Mouse (Mus musculus) testis, adult 2 months (tissue): ENCODE measurements around the gene Crot. TPM values are rescaled to one million over a fixed set of nuclear protein-coding genes. Genes with fewer than 3 reads are reported as not detected.

ENCODE experiments used
- H3K27ac ChIP-seq: fragments of 200-500 bp; 2 replicates; pipeline ENCODE4 v1.5.1; 2012; ENCODE audit warnings: low read depth, low read length; ENCODE audit not compliant: control insufficient read depth, insufficient read depth
- H3K27me3 ChIP-seq: fragments of 200-500 bp; 2 replicates; pipeline ENCODE4 v1.6.1; 2012; ENCODE audit warnings: mild to moderate bottlenecking, low read length, moderate library complexity; ENCODE audit not compliant: control insufficient read depth, insufficient read depth
- H3K36me3 ChIP-seq: fragments of 200-500 bp; 2 replicates; pipeline ENCODE4 v1.6.1; 2012; ENCODE audit warnings: mild to moderate bottlenecking, low read length; ENCODE audit not compliant: control insufficient read depth, insufficient read depth
- H3K4me1 ChIP-seq: fragments of 200-500 bp; 2 replicates; pipeline ENCODE4 v1.6.1; 2012; ENCODE audit warnings: low read length; ENCODE audit not compliant: control insufficient read depth, insufficient read depth
- H3K4me3 ChIP-seq: fragments of 200-500 bp; 2 replicates; pipeline ENCODE4 v1.5.1; 2012; ENCODE audit warnings: low read depth, mild to moderate bottlenecking, low read length, moderate library complexity, mixed read lengths; ENCODE audit not compliant: control insufficient read depth
- CTCF ChIP-seq: fragments of 200-500 bp; IDR thresholded peaks from 2 replicates; pipeline ENCODE4 v1.5.1; 2012; ENCODE audit warnings: low read depth, mild to moderate bottlenecking, inconsistent platforms, low read length, moderate library complexity; ENCODE audit not compliant: control insufficient read depth, insufficient read depth, insufficient replicate concordance
- POLR2A ChIP-seq: fragments of 200-500 bp; IDR thresholded peaks from 2 replicates; pipeline ENCODE4 v1.6.1; 2012; ENCODE audit warnings: low read depth, mild to moderate bottlenecking, inconsistent platforms, low read length, moderate library complexity; ENCODE audit not compliant: control insufficient read depth
- polyA plus RNA-seq: library from polyadenylated mRNA; depleted of rRNA; stranded (reverse); fragments of >200 nt; gene quantifications from 2 replicates; pipeline ENCODE4 v1.2.3, GENCODE M21; 2012

The Crot gene
- polyA plus RNA-seq, 1 experiment = 3.8 TPM

DNA sequence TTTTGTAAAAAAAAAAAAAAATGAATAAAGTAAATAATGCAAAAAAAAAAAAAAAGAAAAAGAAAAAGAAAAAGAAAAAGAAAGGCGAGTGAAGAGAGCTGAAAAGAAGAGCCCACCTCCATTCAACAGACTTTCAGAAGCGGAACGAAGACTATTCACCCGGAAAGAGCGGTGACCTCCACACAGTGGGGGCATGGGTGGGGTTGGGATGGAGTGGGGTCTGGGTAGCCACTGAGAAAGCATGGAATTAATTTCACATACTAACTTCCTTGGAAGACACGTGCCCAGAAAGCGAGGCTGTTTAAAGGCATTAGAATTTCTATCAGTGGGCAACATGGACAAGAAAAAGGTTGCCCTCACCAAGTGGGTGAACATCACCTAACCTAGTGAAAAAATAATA is 24.8 kb downstream of the Crot start:
- TF ChIP-seq POLR2A (no peak), CTCF (no peak)
- H3K36me3 ChIP-seq = peaks cover 2% of the 10 kb centered on the region; the same call in 1 of the 2 replicates
- no peak overlapping the region for H3K27ac ChIP-seq
- H3K27me3 ChIP-seq = no peaks in the 10 kb centered on the region
- H3K4me1 ChIP-seq = no peaks in the 10 kb centered on the region
- no peak overlapping the region for H3K4me3 ChIP-seq

- Histone ChIP-seq H3K4me3 (no peak overlapping the region), H3K27me3 (no peaks in the 10 kb centered on the region), H3K4me1 (no peaks in the 10 kb centered on the region), H3K36me3 (peaks cover 3% of the 10 kb centered on the region; the same call in 1 of the 2 replicates), H3K27ac (no peak overlapping the region)
- TF ChIP-seq POLR2A = no peak
- TF ChIP-seq CTCF = no peak
Measured at GRCm38 (mm10) chr5:8970694-8971093, 26.4 kb downstream of the Crot start.

GRCm38 (mm10) chr5:8964487-8964886 is 32.6 kb downstream of the Crot start:
- Histone ChIP-seq H3K36me3 (peaks cover 1% of the 10 kb centered on the region), H3K4me1 (no peaks in the 10 kb centered on the region), H3K27ac (no peak overlapping the region), H3K27me3 (no peaks in the 10 kb centered on the region), H3K4me3 (no peak overlapping the region)
- TF ChIP-seq POLR2A (no peak), CTCF (no peak)

- no peaks in the 10 kb centered on the region for H3K4me1 ChIP-seq
- H3K27me3 ChIP-seq = no peaks in the 10 kb centered on the region
- H3K27ac ChIP-seq = no peak overlapping the region
- no peaks in the 10 kb centered on the region; the same call in 1 of the 2 replicates for H3K36me3 ChIP-seq
- no peak overlapping the region for H3K4me3 ChIP-seq
- TF ChIP-seq POLR2A (no peak), CTCF (no peak)
Measured at GRCm38 (mm10) chr5:8960534-8960933, 36.6 kb downstream of the Crot start.

GRCm38 (mm10) chr5:8955544-8955943 is 41.6 kb downstream of the Crot start:
- TF ChIP-seq POLR2A (no peak), CTCF (no peak)
- no peaks in the 10 kb centered on the region for H3K4me1 ChIP-seq
- H3K4me3 ChIP-seq = no peak overlapping the region
- H3K27ac ChIP-seq = no peak overlapping the region
- H3K36me3 ChIP-seq = no peaks in the 10 kb centered on the region
- no peaks in the 10 kb centered on the region for H3K27me3 ChIP-seq

GRCm38 (mm10) chr5:8953660-8954059 is 43.5 kb downstream of the Crot start:
- Histone ChIP-seq H3K36me3 (no peaks in the 10 kb centered on the region), H3K4me1 (no peaks in the 10 kb centered on the region), H3K27me3 (no peaks in the 10 kb centered on the region), H3K4me3 (no peak overlapping the region), H3K27ac (no peak overlapping the region)
- no peak for TF ChIP-seq POLR2A

GRCm38 (mm10) chr5:8947423-8948110 is 49.6 kb downstream of the Crot start:
- Histone ChIP-seq H3K4me3 (no peak overlapping the region), H3K27ac (no peak overlapping the region), H3K27me3 (no peaks in the 10 kb centered on the region), H3K36me3 (no peaks in the 10 kb centered on the region), H3K4me1 (no peaks in the 10 kb centered on the region)
- no peak for TF ChIP-seq CTCF
- TF ChIP-seq POLR2A = no peak
